Mouse (Mus musculus) kidney, embryonic 16.5 days (tissue): ENCODE results near the gene Prkag2. TPM values are rescaled to one million over a fixed set of nuclear protein-coding genes. Genes with fewer than 3 reads are reported as not detected.
"Not testable (repeated sequence)": the region's sequence is repeated elsewhere in the genome, so short reads cannot be mapped to it uniquely, and the experiment has no call there.

ENCODE experiments used
- ATAC-seq: fragments of 200-750 bp; cut with Nextera tagmentation; 2 replicates; pipeline ENCODE4 v1.8.0; 2017; ENCODE audit warnings: moderate TSS enrichment; ENCODE audit not compliant: low FRiP score, low TSS enrichment
- H3K27ac ChIP-seq: fragments of 300-500 bp; sonication (generic); 2 replicates; pipeline ENCODE4 v1.5.1; 2014; ENCODE audit warnings: low read length
- H3K27me3 ChIP-seq: fragments of 300-500 bp; sonication (generic); 2 replicates; pipeline ENCODE4 v1.6.1; 2014; ENCODE audit warnings: low read length, control low read depth, mixed read lengths; ENCODE audit not compliant: insufficient read depth
- H3K36me3 ChIP-seq: fragments of 300-500 bp; sonication (generic); 2 replicates; pipeline ENCODE4 v1.6.1; 2014; ENCODE audit warnings: low read length, control low read depth, mixed read lengths; ENCODE audit not compliant: insufficient read depth
- H3K4me1 ChIP-seq: fragments of 300-500 bp; sonication (generic); 2 replicates; pipeline ENCODE4 v1.6.1; 2014; ENCODE audit warnings: low read length, control low read depth, mixed read lengths; ENCODE audit not compliant: insufficient read depth
- H3K4me2 ChIP-seq: fragments of 300-500 bp; sonication (generic); replicated peaks from 2 replicates; pipeline ENCODE4 v1.6.1; 2014; ENCODE audit warnings: low read depth, low read length
- H3K4me3 ChIP-seq: fragments of 300-500 bp; sonication (generic); 2 replicates; pipeline ENCODE4 v1.5.1; 2014; ENCODE audit warnings: mild to moderate bottlenecking, low read length
- H3K9ac ChIP-seq: fragments of 300-500 bp; sonication (generic); replicated peaks from 2 replicates; pipeline ENCODE4 v1.6.1; 2014; ENCODE audit warnings: low read length
- H3K9me3 ChIP-seq: fragments of 300-500 bp; sonication (generic); 2 replicates; pipeline ENCODE4 v1.6.1; 2016; ENCODE audit warnings: low read length, control low read depth
- WGBS: fragments of 180-500 bp; shearing (Covaris S2); extraction: QIAGEN DNeasy Blood & Tissue Kit; methylation state at CpG from one replicate; pipeline ENCODE4 v1.1.7; 2014; 5-methylcytosine and 5-hydroxymethylcytosine counted together
- polyA plus RNA-seq: library from polyadenylated mRNA; unstranded; fragments of >200 nt; fragmentation: Nextera tagmentation; extraction: Ambion mirVana; gene quantifications from 2 replicates; pipeline ENCODE4 v1.2.1, GENCODE M21; 2015

The Prkag2 gene
- polyA plus RNA-seq, 1 experiment from 2014 or later = 43.4 TPM

GRCm38 (mm10) chr5:25079766-25080265, 20.6 kb downstream of the Prkag2 start:
- WGBS = 85% methylated on average over 9 of the region's 9 CpGs
- no peak overlapping the region for H3K4me3 ChIP-seq
- no peak overlapping the region for H3K9ac ChIP-seq
- no peak overlapping the region for H3K27ac ChIP-seq
- H3K27me3 ChIP-seq = no peaks in the 10 kb centered on the region
- peaks cover 28% of the 10 kb centered on the region for H3K4me1 ChIP-seq
- no peak for ATAC-seq
- H3K9me3 ChIP-seq = no peaks in the 10 kb centered on the region
- H3K4me2 ChIP-seq = no peak overlapping the region
- no peaks in the 10 kb centered on the region for H3K36me3 ChIP-seq

- Histone ChIP-seq H3K4me2 (no peak overlapping the region), H3K4me3 (no peak overlapping the region), H3K27me3 (no peaks in the 10 kb centered on the region), H3K27ac (no peak overlapping the region), H3K9me3 (no peaks in the 10 kb centered on the region), H3K9ac (no peak overlapping the region), H3K36me3 (no peaks in the 10 kb centered on the region), H3K4me1 (peaks cover 28% of the 10 kb centered on the region)
- no peak for ATAC-seq
- WGBS = 49% methylated on average over 8 of the region's 8 CpGs
Measured at GRCm38 (mm10) chr5:25077873-25078651, 22.4 kb downstream of the Prkag2 start.

- not testable (repeated sequence) for H3K36me3 ChIP-seq, H3K9me3 ChIP-seq, ATAC-seq, H3K4me3 ChIP-seq, H3K27ac ChIP-seq, H3K27me3 ChIP-seq, H3K4me2 ChIP-seq, H3K9ac ChIP-seq
- H3K4me1 ChIP-seq = peaks cover 28% of the 10 kb centered on the region
- 95% methylated on average over 13 of the region's 13 CpGs for WGBS
Measured at GRCm38 (mm10) chr5:25077258-25077657, 23.2 kb downstream of the Prkag2 start.

- peak overlapping the region; percentile 58; the same call in 1 of the 2 replicates for H3K27ac ChIP-seq
- ATAC-seq = peak; percentile 77
- H3K36me3 ChIP-seq = no peaks in the 10 kb centered on the region
- H3K9me3 ChIP-seq = no peaks in the 10 kb centered on the region
- H3K4me1 ChIP-seq = peaks cover 22% of the 10 kb centered on the region
- no peak overlapping the region for H3K9ac ChIP-seq
- H3K4me2 ChIP-seq = no peak overlapping the region
- no peaks in the 10 kb centered on the region for H3K27me3 ChIP-seq
- H3K4me3 ChIP-seq = no peak overlapping the region
- 49% methylated on average over 4 of the region's 4 CpGs for WGBS
Measured at GRCm38 (mm10) chr5:25075623-25076022, 24.8 kb downstream of the Prkag2 start.

GRCm38 (mm10) chr5:25069815-25070214, 30.6 kb downstream of the Prkag2 start:
- Histone ChIP-seq H3K4me1 (peaks cover 17% of the 10 kb centered on the region), H3K27me3 (no peaks in the 10 kb centered on the region), H3K9me3 (no peaks in the 10 kb centered on the region), H3K9ac (no peak overlapping the region), H3K27ac (no peak overlapping the region), H3K4me3 (no peak overlapping the region), H3K36me3 (no peaks in the 10 kb centered on the region), H3K4me2 (no peak overlapping the region)
- WGBS = 64% methylated on average over 5 of the region's 5 CpGs
- no peak for ATAC-seq

GRCm38 (mm10) chr5:25067122-25067521, 33.3 kb downstream of the Prkag2 start:
- no peak overlapping the region for H3K4me2 ChIP-seq
- no peaks in the 10 kb centered on the region for H3K27me3 ChIP-seq
- no peak for ATAC-seq
- peaks cover 19% of the 10 kb centered on the region for H3K4me1 ChIP-seq
- H3K4me3 ChIP-seq = no peak overlapping the region
- no peak overlapping the region for H3K9ac ChIP-seq
- WGBS = 15% methylated on average over 6 of the region's 6 CpGs
- peak overlapping the region; percentile 37 for H3K27ac ChIP-seq
- H3K9me3 ChIP-seq = no peaks in the 10 kb centered on the region
- H3K36me3 ChIP-seq = no peaks in the 10 kb centered on the region

GRCm38 (mm10) chr5:25064270-25065232, 35.9 kb downstream of the Prkag2 start:
- Histone ChIP-seq H3K4me3 (no peak overlapping the region), H3K27me3 (no peaks in the 10 kb centered on the region), H3K4me2 (no peak overlapping the region), H3K27ac (no peak overlapping the region), H3K36me3 (no peaks in the 10 kb centered on the region), H3K9ac (no peak overlapping the region), H3K4me1 (peaks cover 20% of the 10 kb centered on the region), H3K9me3 (no peaks in the 10 kb centered on the region)
- WGBS = 64% methylated on average over 8 of the region's 8 CpGs
- ATAC-seq = 0 out of 2 replicates have a peak, but pooled peaks have one; percentile 10

- peak; percentile 36 for ATAC-seq
- Histone ChIP-seq H3K4me1 (peaks cover 33% of the 10 kb centered on the region), H3K9ac (no peak overlapping the region), H3K9me3 (no peaks in the 10 kb centered on the region), H3K27me3 (no peaks in the 10 kb centered on the region), H3K4me2 (no peak overlapping the region), H3K36me3 (no peaks in the 10 kb centered on the region), H3K27ac (no peak overlapping the region), H3K4me3 (no peak overlapping the region)
- 46% methylated on average over 17 of the region's 17 CpGs for WGBS
Measured at GRCm38 (mm10) chr5:25062506-25063132, 37.8 kb downstream of the Prkag2 start.

- ATAC-seq = peak; percentile 39; the same call in 1 of the 2 replicates
- no peaks in the 10 kb centered on the region for H3K27me3 ChIP-seq
- no peaks in the 10 kb centered on the region for H3K9me3 ChIP-seq
- no peak overlapping the region for H3K9ac ChIP-seq
- H3K4me2 ChIP-seq = no peak overlapping the region
- H3K27ac ChIP-seq = no peak overlapping the region
- no peaks in the 10 kb centered on the region for H3K36me3 ChIP-seq
- 24% methylated on average over 21 of the region's 21 CpGs for WGBS
- H3K4me3 ChIP-seq = no peak overlapping the region
- H3K4me1 ChIP-seq = peaks cover 36% of the 10 kb centered on the region
Measured at GRCm38 (mm10) chr5:25058853-25059741, 41.3 kb downstream of the Prkag2 start.
